Mouse (Mus musculus) urinary bladder, postnatal 14 days (tissue): ENCODE data around the gene Mettl8.

Experiments
- DNase-seq: peaks from one replicate; pipeline ENCODE4 v3.0.0; 2021; ENCODE audit warnings: low spot score

The Mettl8 gene

DNA sequence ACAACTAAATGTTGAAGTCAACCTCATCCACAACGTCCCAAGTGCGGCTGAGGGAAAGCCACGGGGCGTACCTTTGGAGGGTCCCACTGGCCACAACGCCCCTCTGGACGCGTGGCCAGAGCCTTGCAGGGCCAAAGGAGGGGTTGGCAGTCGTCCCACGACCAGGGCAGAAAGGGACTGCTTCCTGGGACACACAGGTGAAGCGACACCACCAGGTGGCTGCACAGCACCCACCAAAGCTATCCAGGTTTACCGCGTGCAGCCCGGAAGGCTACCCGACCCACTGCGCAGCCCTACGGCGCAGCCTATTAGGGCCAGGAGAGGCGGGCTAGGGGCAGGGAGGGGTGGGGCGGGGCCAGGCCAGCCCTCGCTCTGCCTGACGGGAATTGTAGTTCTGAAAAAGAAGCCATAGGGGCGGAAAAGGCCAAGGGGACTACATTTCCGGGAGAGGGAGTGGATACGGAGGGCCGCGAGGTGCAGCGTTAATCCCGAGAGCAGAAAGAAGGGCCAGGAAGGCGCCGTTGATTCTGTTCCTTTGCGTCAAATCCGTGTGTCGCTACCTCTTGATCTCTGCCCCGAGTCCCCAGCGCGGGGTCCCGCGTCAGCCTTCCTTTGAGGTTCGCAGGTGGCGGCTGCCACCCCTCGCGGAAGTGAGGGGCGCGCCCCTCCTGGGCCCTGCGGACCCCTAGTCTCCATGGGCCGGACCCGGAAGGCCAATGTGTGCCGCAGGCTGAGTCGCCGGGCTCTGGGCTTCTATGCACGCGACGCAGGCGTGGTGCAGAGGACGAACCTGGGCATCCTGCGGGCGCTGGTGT is at the start of gene Mettl8, which contains the start of gene Dcaf17:
Mettl8 (minus strand) TSS at position 284 of the 815 bp plus-strand sequence.
Dcaf17 (plus strand) TSS at position 29 of the 815 bp plus-strand sequence.
- DNase-seq, result peak; percentile 93

DNA sequence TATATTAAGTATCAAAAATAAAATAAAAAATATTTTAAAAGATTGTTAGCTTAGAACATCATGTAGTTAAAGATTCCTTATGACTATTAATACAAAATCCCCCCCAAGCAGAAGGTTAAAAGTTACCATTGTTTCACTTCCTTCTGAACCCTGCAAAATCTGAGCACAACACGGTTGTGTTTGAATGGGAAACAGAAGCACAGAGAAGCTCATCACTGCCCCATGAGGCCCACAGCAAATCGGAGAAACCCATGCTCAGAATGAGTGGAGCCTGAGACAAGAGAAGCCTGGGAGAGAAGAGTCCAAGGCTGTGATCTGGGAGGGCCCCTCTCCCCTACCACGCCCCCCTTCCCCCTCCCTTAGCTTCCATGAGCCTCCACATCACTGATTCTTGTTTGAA is 49.3 kb upstream of the Mettl8 start:
- no peak for DNase-seq

DNA sequence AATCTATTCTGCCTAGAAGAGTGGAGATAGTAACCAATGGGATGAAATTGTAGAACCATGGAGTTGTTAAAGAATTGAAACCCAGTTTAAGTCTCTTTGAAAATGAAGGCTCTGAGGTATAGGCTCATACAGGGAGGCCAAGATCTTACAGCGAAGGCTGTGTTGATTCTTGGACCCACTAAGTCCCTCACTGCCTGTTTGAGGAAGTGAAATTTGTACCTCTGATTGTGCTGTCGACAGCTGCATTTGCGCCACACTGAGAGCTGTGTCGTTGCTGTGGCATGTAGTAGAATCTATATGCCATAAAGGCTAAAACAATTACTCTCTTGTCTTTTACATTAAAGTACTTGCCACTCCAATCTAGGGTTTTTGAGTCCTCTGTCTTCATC is 47.9 kb upstream of the Mettl8 start:
- no peak for DNase-seq

DNA sequence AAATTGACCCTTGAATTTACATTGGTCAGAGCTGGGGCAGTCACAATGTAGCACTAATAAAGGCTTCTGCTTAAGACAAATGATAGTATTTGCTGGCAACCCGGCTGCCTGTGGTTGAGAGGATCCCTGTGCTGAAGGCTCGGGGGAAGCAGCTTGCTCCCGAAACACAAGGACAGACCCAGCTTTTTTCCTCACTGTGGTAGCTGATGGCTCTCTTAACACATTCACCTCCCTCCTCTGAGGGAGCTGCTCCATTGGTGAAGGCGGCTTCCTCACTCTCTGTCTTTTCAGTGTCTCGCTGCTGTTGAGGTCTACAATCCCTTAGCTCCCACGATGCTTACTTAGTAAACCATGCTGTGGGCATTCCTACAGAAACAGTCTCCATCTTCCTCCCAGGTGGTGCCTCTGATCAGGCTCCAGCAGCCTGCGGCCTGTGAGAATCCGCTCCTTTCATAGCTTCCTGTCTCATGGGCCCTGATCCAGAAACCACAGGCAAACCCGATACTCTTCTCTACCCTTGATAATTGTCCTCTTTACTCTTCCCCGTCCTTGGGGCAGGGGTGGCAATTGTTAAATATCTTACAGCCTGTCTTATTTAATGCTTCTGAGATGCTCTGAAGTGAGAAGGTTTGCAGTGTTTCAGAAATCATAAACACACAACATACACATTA is 47.4 kb upstream of the Mettl8 start:
- no peak for DNase-seq

DNA sequence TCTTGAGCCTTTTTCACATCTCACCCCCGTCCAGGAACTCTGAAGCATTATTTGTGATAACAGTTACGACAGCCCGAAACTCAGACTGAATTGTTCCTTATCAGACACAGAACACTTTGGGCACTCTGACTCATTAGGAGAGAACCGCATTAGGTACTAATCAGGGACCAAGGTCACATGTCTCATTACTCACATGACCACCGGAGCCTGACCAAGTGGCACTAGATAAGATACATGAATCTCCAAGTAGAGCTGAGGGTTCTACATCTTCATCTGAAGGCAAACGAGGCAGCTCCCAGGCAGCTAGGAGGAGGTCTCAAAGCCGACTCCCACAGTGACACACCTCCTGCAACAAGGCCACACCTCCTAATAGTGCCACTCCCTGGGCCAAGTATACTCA is 40.8 kb upstream of the Mettl8 start:
- no peak for DNase-seq

DNA sequence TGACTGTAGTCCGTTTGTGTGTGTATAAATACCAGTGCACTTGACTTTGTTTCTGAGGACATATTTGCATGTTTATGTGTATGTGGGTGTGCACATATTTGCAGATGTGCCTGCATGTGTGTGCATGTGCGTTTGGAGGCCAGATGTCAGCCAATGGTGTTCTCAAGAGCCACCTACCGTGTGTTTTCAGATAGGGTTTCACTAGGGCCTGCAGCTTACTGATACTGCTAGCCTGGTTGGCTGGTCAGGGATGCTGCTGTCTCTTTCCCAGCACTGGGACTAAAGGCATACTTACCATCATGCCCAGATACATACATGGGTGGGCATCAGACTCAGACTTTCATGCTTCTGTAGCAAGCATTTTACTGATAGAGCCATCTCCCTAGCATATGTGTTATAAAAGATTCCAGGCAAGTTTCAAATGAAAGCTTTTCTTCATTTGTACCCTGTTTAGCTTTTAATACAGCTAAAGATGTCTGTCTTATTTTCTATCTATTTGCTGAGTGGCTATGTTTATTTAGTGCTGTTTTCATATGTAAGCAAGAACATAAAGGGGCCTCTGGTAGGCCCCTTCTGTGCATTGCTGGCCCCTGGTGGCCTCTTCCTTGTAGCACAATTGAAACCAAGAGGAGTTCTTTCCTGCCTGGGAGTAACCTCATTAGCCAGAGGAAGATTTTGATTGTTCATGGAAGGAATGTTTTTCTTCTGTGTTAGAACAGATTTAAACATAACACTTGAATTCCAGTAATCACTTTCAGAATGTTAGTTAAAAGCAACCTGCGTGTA is 35.5 kb upstream of the Mettl8 start:
- DNase-seq, result no peak

GRCm38 (mm10) chr2:71089766-71090165 is 34.4 kb upstream of the Mettl8 start:
- no peak for DNase-seq

- no peak for DNase-seq
These were observed 28.2 kb upstream of the Mettl8 start for GRCm38 (mm10) chr2:71083454-71084193.

- no peak for DNase-seq
These were observed 27.0 kb upstream of the Mettl8 start for GRCm38 (mm10) chr2:71082416-71082815.

- no peak for DNase-seq
These were observed 18.4 kb upstream of the Mettl8 start for GRCm38 (mm10) chr2:71073828-71074227.

GRCm38 (mm10) chr2:71073330-71073729 is 17.9 kb upstream of the Mettl8 start:
- no peak for DNase-seq

- DNase-seq, result no peak
These were observed 16.2 kb upstream of the Mettl8 start for GRCm38 (mm10) chr2:71071601-71072000.

DNA sequence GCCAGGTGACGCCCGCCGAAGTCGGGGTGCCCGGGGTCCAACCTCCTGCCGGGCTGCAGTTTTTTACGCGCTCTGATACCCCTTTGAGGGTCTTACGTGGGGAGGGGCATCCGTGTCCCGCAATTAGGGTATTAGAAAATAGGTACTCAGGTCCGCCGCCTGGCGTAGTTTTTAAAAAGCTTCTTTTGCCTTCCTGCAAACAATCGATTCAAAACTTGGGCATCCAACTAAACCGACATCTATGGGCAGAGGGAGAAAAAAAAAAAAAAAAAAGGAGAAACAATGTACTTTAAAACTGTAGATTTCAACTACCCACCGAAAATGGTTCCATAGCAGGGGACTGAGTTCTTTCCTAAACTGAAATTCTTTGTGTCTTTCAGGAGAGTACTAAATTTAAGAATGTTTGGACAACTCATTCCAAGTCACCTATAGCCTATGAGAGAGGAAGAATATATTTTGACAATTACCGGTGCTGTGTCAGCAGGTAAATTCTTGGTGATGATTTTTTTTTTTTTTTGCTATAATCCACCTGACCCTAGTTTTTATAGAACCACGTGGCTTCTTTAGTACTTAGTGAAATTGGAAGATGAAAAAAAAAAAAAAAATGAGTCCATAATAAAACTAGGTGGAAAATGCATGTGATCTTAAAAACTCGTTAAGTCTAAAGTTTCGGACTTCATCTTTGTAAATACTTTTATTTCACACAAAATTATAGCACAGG is 892 bp upstream of the Mettl8 start:
- no peak for DNase-seq

DNA sequence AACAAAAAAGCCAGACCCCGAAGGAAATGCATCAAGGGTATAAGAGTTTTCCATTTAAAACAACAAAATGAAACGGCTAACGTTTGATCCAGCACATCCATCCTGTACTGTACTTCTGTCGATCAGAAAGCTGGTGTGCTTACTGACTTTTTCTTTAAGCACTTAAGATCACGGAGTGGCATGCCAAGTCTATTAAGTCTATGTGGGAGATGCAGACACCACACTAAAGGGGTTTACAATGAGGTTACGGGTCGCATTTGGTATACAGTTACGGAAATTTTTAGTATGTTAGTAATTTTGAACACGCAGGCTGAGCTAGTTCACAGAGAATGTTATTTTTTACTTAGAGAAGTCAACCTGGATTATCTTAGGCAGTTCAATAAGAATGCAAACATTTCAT is 667 bp downstream of the Mettl8 start:
- no peak for DNase-seq

- DNase-seq, result no peak
These were observed 4.9 kb downstream of the Mettl8 start for GRCm38 (mm10) chr2:71050511-71050910.

DNA sequence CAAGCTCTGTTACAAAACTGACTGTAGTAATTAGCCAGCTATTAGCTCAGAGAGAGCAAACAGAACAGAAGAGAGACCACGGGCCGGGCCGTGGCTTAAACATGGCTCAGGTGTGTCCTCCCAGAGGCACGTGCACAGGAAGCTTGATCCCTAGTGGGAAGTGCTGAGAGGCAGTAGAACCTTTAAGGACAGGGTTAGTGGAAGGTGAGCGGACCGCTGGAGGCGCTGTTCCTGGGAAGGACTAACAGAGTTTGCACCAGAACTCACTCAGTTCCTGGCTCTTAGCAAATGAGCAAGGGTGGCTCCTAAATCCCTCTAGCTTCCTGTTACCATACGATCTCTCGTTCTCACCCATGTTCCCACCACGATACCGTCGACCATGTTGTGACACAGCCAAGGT is 6.5 kb downstream of the Mettl8 start:
- no peak for DNase-seq

DNA sequence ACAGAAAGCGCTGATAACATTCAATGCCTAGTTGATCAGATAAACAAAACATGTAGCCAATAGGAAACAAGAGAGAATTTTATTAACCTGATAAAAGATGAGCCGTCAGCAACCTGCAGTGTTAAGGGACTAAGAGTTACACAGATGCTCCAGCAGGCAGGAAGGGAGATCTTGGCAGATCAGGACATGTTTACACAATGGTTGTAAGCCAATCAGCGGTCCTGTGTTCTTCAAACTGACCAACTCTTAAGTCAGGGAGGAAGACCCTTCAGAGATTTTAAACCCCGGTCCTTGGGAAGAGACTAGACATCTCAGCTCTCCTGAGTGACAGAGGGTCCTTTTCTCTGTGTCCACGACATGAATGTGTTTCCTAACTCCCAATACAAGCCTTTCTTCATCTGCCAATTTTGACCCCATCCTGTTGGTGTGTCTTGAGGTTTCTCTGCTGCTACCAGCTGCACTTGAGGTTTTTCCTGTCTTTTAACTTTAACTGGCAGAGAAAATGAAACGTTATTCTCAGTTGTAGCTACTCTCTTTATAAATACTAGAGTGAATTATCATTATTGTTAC is 8.5 kb downstream of the Mettl8 start:
- no peak for DNase-seq

DNA sequence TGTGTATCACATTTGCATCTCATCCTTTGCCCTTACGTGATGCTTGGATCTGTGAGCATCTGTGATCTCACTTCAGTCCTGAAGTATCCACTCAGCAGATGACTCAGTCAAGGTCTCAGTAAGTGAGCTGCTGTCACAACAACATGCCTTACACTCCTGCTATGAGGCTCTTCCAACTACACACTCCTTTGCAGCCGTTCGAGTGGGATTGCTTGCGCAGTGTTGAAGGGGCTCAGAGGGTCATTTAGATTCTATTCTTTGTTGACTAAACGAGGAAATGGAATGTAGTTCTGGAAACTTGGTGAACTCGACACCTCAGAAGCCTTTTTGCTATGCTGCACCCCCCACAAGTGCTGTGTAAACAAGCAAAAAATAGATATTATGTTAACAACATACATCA is 9.2 kb downstream of the Mettl8 start:
- DNase-seq, result no peak

DNA sequence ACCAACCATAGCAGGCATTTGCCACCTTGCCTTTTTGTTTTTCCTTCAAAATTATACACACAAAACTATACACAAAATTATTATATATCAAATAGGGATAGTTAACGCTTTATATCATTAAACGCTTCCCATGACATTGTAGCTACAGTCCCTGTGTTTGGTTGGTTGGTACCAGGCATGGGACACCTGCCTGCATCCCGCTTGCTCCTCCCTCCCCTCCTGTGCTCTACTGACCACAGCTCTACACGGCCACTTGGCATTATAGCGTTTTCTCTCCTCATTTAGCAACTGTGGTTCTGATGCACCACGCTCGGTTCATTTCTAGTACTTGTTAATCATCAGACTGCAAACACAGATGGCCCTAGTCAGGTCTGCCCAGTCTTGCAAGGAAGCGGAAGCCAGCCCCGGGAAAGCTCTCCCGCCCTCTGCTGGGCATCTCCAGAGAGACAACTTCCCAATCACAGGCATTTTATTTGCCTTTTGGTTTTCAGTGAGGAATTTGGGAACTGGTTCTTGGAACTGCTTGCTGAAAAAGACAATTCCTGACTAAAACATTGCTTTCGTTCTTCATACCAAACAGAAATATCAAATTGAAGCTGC is 15.8 kb downstream of the Mettl8 start:
- peak; percentile 82 for DNase-seq

- DNase-seq, result no peak
These were observed 17.9 kb downstream of the Mettl8 start for GRCm38 (mm10) chr2:71037447-71037846.

DNA sequence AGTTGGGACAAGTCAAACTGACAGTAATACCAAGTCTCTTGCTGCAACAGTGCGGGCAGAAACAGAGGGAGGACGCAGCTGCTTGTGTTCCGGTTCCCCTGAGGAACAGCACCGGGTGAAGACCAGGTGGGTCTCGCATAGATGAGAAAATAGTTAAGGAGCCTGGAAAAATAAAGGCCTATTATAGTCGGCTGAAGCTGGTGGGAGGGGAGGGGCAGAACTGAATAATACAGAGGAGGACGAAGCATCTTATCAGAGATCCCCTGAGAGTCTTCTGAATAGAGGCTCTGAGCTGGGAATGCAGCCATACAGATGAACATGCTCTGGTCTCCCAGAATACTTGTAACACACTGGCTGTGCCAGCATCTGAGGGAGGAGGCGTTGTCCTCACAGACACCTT is 21.4 kb downstream of the Mettl8 start:
- DNase-seq, result no peak
